Mouse (Mus musculus) thymus, adult 2 months (tissue): ENCODE data around the gene Sp4.

ENCODE experiments used
- CTCF ChIP-seq: fragments of 200-500 bp; IDR thresholded peaks from 2 replicates; pipeline ENCODE4 v1.5.1; 2012; ENCODE audit warnings: mild to moderate bottlenecking, control low read depth, low read length, moderate library complexity, borderline replicate concordance; ENCODE audit not compliant: control insufficient read depth, poor library complexity, insufficient read depth; ENCODE audit errors: extremely low read depth
- POLR2A ChIP-seq: fragments of 200-500 bp; IDR thresholded peaks from 2 replicates; pipeline ENCODE4 v1.6.1; 2012; ENCODE audit warnings: mild to moderate bottlenecking, low read length, control low read depth, moderate library complexity; ENCODE audit not compliant: control insufficient read depth, poor library complexity, insufficient read depth; ENCODE audit errors: extremely low read depth

- TF ChIP-seq CTCF (no peak), POLR2A (no peak)
Measured at GRCm38 (mm10) chr12:118337291-118337690, 36.1 kb upstream of the Sp4 start.
